Mouse (Mus musculus) limb, embryonic 14.5 days (tissue): Measurements from ENCODE around the gene Dhx16. TPM values are rescaled to one million over a fixed set of nuclear protein-coding genes. Genes with fewer than 3 reads are reported as not detected.

Experiments used
- ATAC-seq: fragments of 200-750 bp; cut with Nextera tagmentation; 2 replicates; pipeline ENCODE4 v1.8.0; 2017; ENCODE audit warnings: low read depth, moderate number of reproducible peaks, moderate TSS enrichment; ENCODE audit not compliant: low FRiP score
- DNase-seq: peaks from one replicate; pipeline ENCODE4 v3.0.0-alpha.2; 2015; ENCODE audit warnings: low spot score
- H3K27ac ChIP-seq: fragments of 300-500 bp; sonication (generic); replicated peaks from 2 replicates; pipeline ENCODE4 v1.5.1; 2014; ENCODE audit warnings: low read depth, mild to moderate bottlenecking, low read length, moderate library complexity, mixed read lengths
- H3K27me3 ChIP-seq: fragments of 300-500 bp; sonication (generic); 2 replicates; pipeline ENCODE4 v1.6.1; 2014; ENCODE audit warnings: low read length, mixed read lengths; ENCODE audit not compliant: control insufficient read depth, insufficient read depth
- H3K36me3 ChIP-seq: fragments of 300-500 bp; sonication (generic); 2 replicates; pipeline ENCODE4 v1.6.1; 2014; ENCODE audit warnings: mild to moderate bottlenecking, low read length, moderate library complexity, mixed read lengths; ENCODE audit not compliant: control insufficient read depth, insufficient read depth
- H3K4me1 ChIP-seq: fragments of 300-500 bp; sonication (generic); 2 replicates; pipeline ENCODE4 v1.6.1; 2014; ENCODE audit warnings: antibody characterized with exemption, low read length, mixed read lengths; ENCODE audit not compliant: control insufficient read depth, insufficient read depth
- H3K4me2 ChIP-seq: fragments of 300-500 bp; sonication (generic); replicated peaks from 2 replicates; pipeline ENCODE4 v1.6.1; 2014; ENCODE audit warnings: low read depth, mild to moderate bottlenecking, low read length, moderate library complexity; ENCODE audit not compliant: severe bottlenecking
- H3K4me3 ChIP-seq: fragments of 300-500 bp; sonication (generic); replicated peaks from 2 replicates; pipeline ENCODE4 v1.5.1; 2014; ENCODE audit warnings: low read length
- H3K9ac ChIP-seq: fragments of 300-500 bp; sonication (generic); 2 replicates; pipeline ENCODE4 v1.6.1; 2014; ENCODE audit warnings: mild to moderate bottlenecking, low read depth, low read length, moderate library complexity; ENCODE audit not compliant: severe bottlenecking
- H3K9me3 ChIP-seq: fragments of 300-500 bp; sonication (generic); 2 replicates; pipeline ENCODE4 v1.6.1; 2016; ENCODE audit warnings: low read length; ENCODE audit not compliant: control insufficient read depth
- POLR2A ChIP-seq: fragments of 200-500 bp; IDR thresholded peaks from 2 replicates; pipeline ENCODE4 v1.8.0; 2012; ENCODE audit warnings: inconsistent platforms, mild to moderate bottlenecking, moderate library complexity, borderline replicate concordance; ENCODE audit not compliant: insufficient read depth, insufficient read length; ENCODE audit errors: extremely low read depth
- WGBS: fragments of 180-500 bp; shearing (Covaris S2); extraction: QIAGEN DNeasy Blood & Tissue Kit; methylation state at CpG from one replicate; pipeline ENCODE4 v1.1.7; 2014; 5-methylcytosine and 5-hydroxymethylcytosine counted together
- polyA plus RNA-seq, 2 experiments: library from polyadenylated mRNA; depleted of rRNA in 1 of 2; stranded (reverse) in 1 of 2; unstranded in 1 of 2; fragments of >200 nt; fragmentation: Nextera tagmentation in 1 of 2; extraction: Ambion mirVana in 1 of 2; gene quantifications; 2 replicates each; pipeline versions ENCODE4 v1.2.1 to v1.2.3; 2012 to 2014

The Dhx16 gene
- polyA plus RNA-seq, 2 experiments: 40.0 to 78.6 TPM

DNA sequence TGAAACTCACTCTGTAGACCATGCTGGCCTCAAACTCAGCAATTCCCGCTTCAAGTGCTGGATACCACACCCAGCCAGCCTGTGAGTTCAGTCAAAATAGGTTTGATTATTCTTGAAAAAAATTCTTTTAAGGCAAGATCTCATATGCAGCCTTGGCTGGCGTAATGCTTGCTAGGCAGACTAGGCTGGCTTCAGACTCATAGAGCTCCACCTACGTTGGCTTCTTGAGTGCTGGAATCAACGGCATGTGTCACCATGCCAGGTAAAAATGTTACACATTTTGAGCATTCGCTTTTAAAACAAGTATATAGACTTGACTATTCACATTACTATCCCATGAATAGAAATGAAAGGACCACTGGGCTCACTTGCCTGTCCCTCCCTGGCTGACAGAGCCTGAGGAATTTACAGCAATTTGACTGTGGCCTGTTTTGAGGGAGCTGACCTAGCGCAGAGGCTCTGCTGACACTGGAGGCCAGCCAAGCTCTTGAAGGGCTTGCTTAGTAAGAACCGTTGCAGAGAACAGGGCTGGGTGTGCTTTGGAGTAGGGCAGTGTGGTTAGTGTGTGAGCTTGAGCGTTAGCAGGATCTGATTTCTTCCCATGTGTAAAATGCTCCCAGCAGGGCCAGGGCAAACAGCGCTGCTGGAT is 23.8 kb downstream of the Dhx16 start:
- Histone ChIP-seq H3K4me2 (no peak overlapping the region), H3K4me3 (no peak overlapping the region), H3K9me3 (no peaks in the 10 kb centered on the region), H3K36me3 (peaks cover 85% of the 10 kb centered on the region), H3K27ac (no peak overlapping the region), H3K4me1 (no peaks in the 10 kb centered on the region), H3K27me3 (no peaks in the 10 kb centered on the region), H3K9ac (no peak overlapping the region)
- ATAC-seq (no peak), DNase-seq (no peak)
- no peak for TF ChIP-seq POLR2A
- 89% methylated on average over 9 of the region's 9 CpGs for WGBS

DNA sequence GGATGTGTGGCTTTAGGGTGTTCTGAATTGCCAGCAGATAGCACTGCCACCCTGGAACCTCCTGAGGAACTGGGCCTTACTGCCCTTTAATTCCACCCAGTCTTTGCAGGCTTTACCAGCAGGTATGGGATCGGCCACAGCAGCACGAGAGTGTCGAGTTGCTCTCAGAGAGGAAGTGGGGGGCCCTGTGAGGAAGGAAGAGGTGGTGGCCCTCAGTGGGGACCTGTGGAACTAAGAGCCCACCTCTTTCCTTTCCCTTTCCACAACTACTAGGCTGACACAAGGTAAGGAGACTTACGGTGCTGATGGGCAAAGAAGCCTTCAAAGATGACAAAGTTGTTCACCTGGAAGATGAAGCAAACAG is 24.4 kb downstream of the Dhx16 start:
- 69% methylated on average over 4 of the region's 4 CpGs for WGBS

DNA sequence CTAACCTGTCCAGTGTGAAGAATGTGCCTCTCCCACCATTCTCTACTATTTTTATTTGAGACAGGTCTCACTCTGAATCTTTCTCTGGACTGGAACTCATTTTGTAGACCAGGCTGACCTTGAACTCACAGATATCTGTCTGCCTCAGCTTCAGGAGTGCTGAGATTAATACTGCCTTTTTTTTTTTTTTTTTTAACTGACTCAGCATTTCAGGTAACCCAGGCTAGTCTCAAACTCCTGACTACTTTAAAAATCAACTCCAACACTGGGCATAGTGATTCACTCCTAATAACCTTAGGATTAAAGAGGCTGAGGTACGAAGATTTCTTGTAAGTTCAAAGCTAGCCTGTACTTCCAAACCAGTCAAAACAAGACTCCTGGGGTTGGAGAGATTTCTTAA is 26.0 kb downstream of the Dhx16 start:
- Histone ChIP-seq H3K4me1 (peaks cover 6% of the 10 kb centered on the region; the same call in 1 of the 2 replicates), H3K4me2 (no peak overlapping the region), H3K9me3 (no peaks in the 10 kb centered on the region), H3K36me3 (peaks cover 69% of the 10 kb centered on the region), H3K27ac (no peak overlapping the region), H3K9ac (no peak overlapping the region), H3K4me3 (no peak overlapping the region), H3K27me3 (no peaks in the 10 kb centered on the region)
- ATAC-seq (no peak), DNase-seq (no peak)
- WGBS: 95% methylated on average over 1 of the region's 1 CpGs
- no peak for TF ChIP-seq POLR2A

More for the DNA sequence above, 24.4 kb downstream of the Dhx16 start:
- no peak for ATAC-seq
- Histone ChIP-seq H3K9me3 (no peaks in the 10 kb centered on the region), H3K4me1 (peaks cover 1% of the 10 kb centered on the region; the same call in 1 of the 2 replicates), H3K4me2 (no peak overlapping the region), H3K9ac (no peak overlapping the region), H3K36me3 (peaks cover 84% of the 10 kb centered on the region), H3K27ac (no peak overlapping the region), H3K4me3 (no peak overlapping the region), H3K27me3 (no peaks in the 10 kb centered on the region)
- TF ChIP-seq POLR2A: no peak
- DNase-seq: no peak

GRCm38 (mm10) chr17:35907609-35908008 is 28.0 kb downstream of the Dhx16 start:
- ATAC-seq (no peak), DNase-seq (no peak)
- Histone ChIP-seq H3K4me1 (peaks cover 6% of the 10 kb centered on the region; the same call in 1 of the 2 replicates), H3K27me3 (no peaks in the 10 kb centered on the region), H3K4me2 (no peak overlapping the region), H3K36me3 (peaks cover 57% of the 10 kb centered on the region), H3K9ac (no peak overlapping the region), H3K9me3 (no peaks in the 10 kb centered on the region), H3K4me3 (no peak overlapping the region), H3K27ac (no peak overlapping the region)
- WGBS: 82% methylated on average over 2 of the region's 2 CpGs
- no peak for TF ChIP-seq POLR2A

GRCm38 (mm10) chr17:35909186-35909918 is 29.7 kb downstream of the Dhx16 start:
- Histone ChIP-seq H3K27me3 (no peaks in the 10 kb centered on the region), H3K4me3 (peak overlapping the region; percentile 75), H3K9me3 (no peaks in the 10 kb centered on the region), H3K36me3 (peaks cover 52% of the 10 kb centered on the region), H3K4me2 (peak overlapping the region; percentile 86), H3K27ac (peak overlapping the region; percentile 72; the same call in 1 of the 2 replicates), H3K4me1 (peaks cover 6% of the 10 kb centered on the region; the same call in 1 of the 2 replicates), H3K9ac (peak overlapping the region; percentile 74)
- ATAC-seq: peak; percentile 38
- WGBS: 24% methylated on average over 20 of the region's 20 CpGs
- TF ChIP-seq POLR2A: no peak
- DNase-seq: no peak
